Mouse (Mus musculus) NIH3T3 (cell line): ENCODE measurements around the gene Rasip1.
"Not testable (repeated sequence)": the region's sequence is repeated elsewhere in the genome, so short reads cannot be mapped to it uniquely, and the experiment has no call there.

Experiments
- DNase-seq: peaks from one replicate; pipeline ENCODE4 v3.0.0-alpha.2; 2012; ENCODE audit warnings: low read depth

The Rasip1 gene

GRCm38 (mm10) chr7:45644872-45645590, 17.7 kb downstream of the Rasip1 start:
- DNase-seq = no peak

GRCm38 (mm10) chr7:45645591-45645971, 18.3 kb downstream of the Rasip1 start:
- no peak for DNase-seq

DNA sequence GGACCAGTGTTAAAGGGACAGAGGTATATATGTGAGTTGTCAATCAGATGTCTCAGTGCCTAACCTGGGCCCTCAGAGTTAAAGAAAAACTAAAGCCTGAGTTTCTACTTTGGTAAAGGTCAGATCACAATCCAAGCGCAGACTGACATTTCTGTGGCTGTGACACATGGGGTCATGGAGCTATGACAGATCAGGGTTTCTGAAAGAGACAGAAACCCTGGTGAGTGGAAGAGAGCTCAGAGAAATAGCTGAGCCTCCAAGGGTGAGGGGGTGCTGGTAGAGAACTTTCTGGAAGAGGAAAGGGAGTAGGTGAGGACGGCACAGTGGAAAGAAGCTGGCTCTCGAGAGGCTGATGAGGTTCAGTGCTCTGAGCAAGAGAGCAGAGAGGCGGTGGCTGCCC, 19.4 kb downstream of the Rasip1 start:
- no peak for DNase-seq

- no peak for DNase-seq
Measured at GRCm38 (mm10) chr7:45649351-45649750, 22.1 kb downstream of the Rasip1 start.

GRCm38 (mm10) chr7:45650484-45650883, 23.2 kb downstream of the Rasip1 start:
- not testable (repeated sequence) for DNase-seq

DNA sequence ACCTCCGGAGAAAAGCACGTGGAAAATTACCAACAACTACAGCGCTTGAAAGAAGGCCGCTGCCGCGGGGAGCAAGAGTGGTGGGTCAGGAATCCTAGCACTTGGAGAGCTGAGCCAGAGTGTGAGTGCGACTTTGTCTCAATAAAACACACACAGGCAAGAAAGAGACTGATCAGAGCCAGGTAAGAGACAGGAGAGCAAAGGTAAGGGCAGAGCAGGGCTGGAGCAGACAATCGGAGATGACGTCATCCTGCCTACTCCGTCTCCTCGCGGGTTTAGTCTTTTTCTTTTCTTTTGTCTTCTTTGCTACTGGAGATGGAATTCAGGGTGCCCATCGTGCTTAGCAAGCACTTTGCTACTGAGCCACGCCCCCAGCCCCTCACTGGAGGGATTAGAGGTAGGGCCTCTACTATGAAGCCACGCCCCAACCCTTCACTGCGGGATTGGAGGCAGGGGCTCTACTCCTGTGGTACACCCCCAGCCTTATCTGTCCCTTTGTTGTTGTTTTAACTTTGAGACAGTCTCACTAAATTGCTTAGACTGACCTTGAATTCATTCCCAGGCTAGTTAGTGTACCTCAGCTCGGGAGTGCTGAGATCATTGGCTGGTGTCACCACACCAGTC, 27.2 kb downstream of the Rasip1 start:
- no peak for DNase-seq

- DNase-seq = no peak
Measured at GRCm38 (mm10) chr7:45660746-45661478, 33.6 kb downstream of the Rasip1 start.

DNA sequence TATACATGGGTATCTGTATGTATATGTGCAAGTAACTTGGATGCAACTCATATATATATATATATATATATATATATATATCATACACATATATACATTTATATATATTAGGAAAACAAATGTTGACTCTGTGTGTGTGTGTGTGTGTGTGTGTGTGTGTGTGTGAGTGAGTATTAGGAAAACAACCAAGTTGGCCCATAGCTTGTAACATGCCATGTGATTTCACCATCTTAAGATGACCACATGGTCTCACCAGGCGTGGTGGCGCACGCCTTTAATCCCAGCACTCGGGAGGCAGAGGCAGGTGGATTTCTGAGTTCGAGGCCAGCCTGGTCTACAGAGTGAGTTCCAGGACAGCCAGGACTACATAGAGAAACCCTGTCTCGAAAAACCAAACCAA, 34.4 kb downstream of the Rasip1 start:
- not testable (repeated sequence) for DNase-seq

GRCm38 (mm10) chr7:45665303-45666138, 38.2 kb downstream of the Rasip1 start:
- no peak for DNase-seq

GRCm38 (mm10) chr7:45666161-45666560, 38.9 kb downstream of the Rasip1 start, which contains the start of gene Fut2:
TSS of gene Fut2 (minus strand) at chr7:45666394.
- DNase-seq = no peak

GRCm38 (mm10) chr7:45667761-45668160, 40.5 kb downstream of the Rasip1 start:
- DNase-seq = peak; percentile 56

GRCm38 (mm10) chr7:45668921-45669320, 41.6 kb downstream of the Rasip1 start:
- no peak for DNase-seq

GRCm38 (mm10) chr7:45677627-45678295, 50.5 kb downstream of the Rasip1 start:
- no peak for DNase-seq

DNA sequence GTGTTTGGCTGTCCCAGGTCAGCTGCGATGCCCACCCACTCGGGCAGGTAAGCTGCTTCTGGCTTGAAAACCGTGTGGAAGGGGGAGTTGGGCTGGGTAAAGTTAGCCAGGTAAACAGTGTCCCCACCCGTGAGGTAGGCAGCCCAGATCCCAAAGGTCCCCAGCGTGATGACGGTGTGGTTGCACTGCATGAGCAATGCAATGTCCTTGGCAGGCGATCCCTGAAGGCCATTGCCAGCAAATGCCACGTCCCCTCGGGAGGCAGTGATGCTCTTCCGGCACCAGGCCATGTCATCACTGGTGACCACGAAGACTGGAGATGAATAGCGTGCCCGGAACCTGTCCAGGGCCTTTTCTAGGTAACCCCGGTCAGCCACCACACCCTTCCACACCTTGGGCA, 51.2 kb downstream of the Rasip1 start:
- DNase-seq = no peak

- peak; percentile 87 for DNase-seq
Measured at GRCm38 (mm10) chr7:45679966-45680621, 52.8 kb downstream of the Rasip1 start.

- DNase-seq = no peak
Measured at GRCm38 (mm10) chr7:45681046-45681736, 53.9 kb downstream of the Rasip1 start.

- peak; percentile 97 for DNase-seq
Measured at GRCm38 (mm10) chr7:45682144-45683126, 55.1 kb downstream of the Rasip1 start.

DNA sequence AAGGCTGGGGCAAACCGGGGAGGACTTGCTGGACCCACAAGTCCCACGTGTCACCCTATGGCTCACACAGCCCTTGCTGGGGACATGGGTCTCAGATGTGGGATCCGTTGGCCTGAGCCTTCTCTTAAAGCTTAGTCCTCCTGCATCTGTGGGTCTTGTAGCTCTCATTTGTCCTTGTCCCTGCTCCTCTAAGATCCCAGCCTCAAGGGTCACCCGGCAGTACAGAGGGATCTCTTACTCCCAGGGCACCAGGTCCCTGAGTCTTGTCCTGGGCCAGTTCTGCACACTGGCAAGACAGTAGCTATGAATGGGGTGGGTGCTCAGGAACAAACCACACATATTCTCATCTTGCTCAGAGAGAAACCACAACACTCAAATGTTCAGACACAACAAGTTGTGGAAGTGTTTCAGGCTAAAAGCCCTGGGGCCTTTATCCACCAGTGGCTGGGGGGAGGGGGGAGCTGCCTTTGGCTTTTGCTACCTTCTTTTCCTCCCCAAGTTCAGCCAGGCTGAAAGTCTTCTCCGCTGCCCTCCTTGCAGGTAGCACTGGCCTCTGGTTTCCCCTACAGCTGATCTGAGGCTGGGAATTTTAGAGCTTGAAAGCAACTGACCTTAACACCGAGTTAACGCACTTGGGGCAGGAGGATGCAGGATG, 56.2 kb downstream of the Rasip1 start, which contains the start of gene Ntn5:
Ntn5 (plus strand) TSS at position 627 of the 655 bp plus-strand sequence.
- no peak for DNase-seq
